10 mouse cellular contexts compared by ENCODE assay signal in the genomic region with DNA sequence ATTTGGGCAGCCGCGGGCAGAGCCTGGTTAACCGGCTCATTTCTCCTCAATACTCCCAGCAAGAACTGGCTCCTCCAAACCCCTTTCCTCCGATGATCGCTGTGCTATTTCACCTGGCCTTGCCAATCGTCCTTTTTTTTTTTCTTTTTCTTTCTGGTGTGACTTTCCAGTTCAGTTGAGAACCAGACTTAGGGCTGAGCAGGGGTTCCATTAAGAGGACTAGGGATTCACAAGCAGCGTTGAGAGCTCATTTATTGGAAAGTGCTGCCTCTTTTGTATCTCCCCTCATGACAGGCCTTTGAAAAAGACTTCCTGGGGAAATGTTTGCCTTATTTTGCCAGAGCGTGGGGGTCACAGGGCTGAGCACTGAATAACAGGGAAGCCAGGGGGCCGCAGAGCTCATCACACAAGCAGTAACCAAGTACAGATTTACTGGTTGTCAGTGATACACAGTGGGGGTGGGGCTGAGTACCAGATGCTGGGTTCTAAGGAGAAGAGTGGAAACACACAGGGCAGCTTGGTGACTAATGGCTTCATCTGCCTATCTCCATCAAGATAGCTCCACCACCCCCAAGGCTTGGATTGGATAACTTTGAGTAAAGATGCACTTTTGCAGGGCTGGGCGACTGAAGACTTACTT. TPM values are rescaled to one million over a fixed set of nuclear protein-coding genes. Genes with fewer than 3 reads are reported as not detected.
DNase-seq lines count a peak whose midpoint lies in the region; ATAC-seq and TF ChIP-seq lines count a peak whose summit lies in the region.
"Had no signal": no experiment of that assay in that cellular context is flagged by ENCODE, and none has a peak within 500 bp of the region (broad histone marks: within the 10 kb centered on the region; RNA-seq: fewer than 3 reads in every experiment).

No protein-coding gene starts in this region.

- no peak overlapping the region for H3K4me3 ChIP-seq in heart, embryonic 12.5 days
- peak overlapping the region; percentile 67 for H3K4me3 ChIP-seq in hindbrain, postnatal 0 days (ENCODE audit: low read length)
- H3K4me3 ChIP-seq in midbrain, postnatal 0 days (ENCODE audit: low read depth, low read length): peak overlapping the region; percentile 78
- H3K4me3 ChIP-seq: myocyte had no signal

- no peak overlapping the region for H3K9ac ChIP-seq in heart, embryonic 12.5 days
- peak overlapping the region; percentile 33 for H3K9ac ChIP-seq in hindbrain, postnatal 0 days (replicated peaks; ENCODE audit: low read length)
- H3K9ac ChIP-seq in midbrain, postnatal 0 days (replicated peaks; ENCODE audit: low read length, poor library complexity, severe bottlenecking): peak overlapping the region; percentile 77

- no peak for TF ChIP-seq CTCF in hindbrain, postnatal 0 days (IDR thresholded peaks at IDR 0.05; ENCODE audit: low read depth)
- TF ChIP-seq CTCF in midbrain, postnatal 0 days (IDR thresholded peaks at IDR 0.05): no peak

- 5% methylated on average over 10 of the region's 10 CpGs for WGBS in heart, embryonic 12.5 days
- 7% methylated on average over 10 of the region's 10 CpGs for WGBS in hindbrain, postnatal 0 days
- WGBS in midbrain, postnatal 0 days: 10% methylated on average over 10 of the region's 10 CpGs

- H3K27me3 ChIP-seq in heart, embryonic 12.5 days (replicated peaks): peaks cover 74% of the 10 kb centered on the region
- H3K27me3 ChIP-seq in hindbrain, postnatal 0 days (ENCODE audit: insufficient read depth, low read length): no peaks in the 10 kb centered on the region
- no peaks in the 10 kb centered on the region; the same call in 1 of the 2 replicates for H3K27me3 ChIP-seq in midbrain, postnatal 0 days (ENCODE audit: insufficient read depth, low read length)

- no peak overlapping the region for H3K27ac ChIP-seq in heart, embryonic 12.5 days (ENCODE audit: poor library complexity, severe bottlenecking)
- H3K27ac ChIP-seq in hindbrain, postnatal 0 days: no peak overlapping the region
- no peak overlapping the region for H3K27ac ChIP-seq in midbrain, postnatal 0 days (ENCODE audit: low read depth, low read length)

- ATAC-seq in heart, embryonic 12.5 days (ENCODE audit: insufficient number of reproducible peaks, low FRiP score): no peak
- ATAC-seq in hindbrain, postnatal 0 days: no peak
- ATAC-seq in midbrain, postnatal 0 days (ENCODE audit: low FRiP score): no peak

- H3K36me3 ChIP-seq in heart, embryonic 12.5 days: no peaks in the 10 kb centered on the region
- no peaks in the 10 kb centered on the region for H3K36me3 ChIP-seq in hindbrain, postnatal 0 days (ENCODE audit: insufficient read depth, low read length)
- H3K36me3 ChIP-seq in midbrain, postnatal 0 days (ENCODE audit: insufficient read depth, low read length): no peaks in the 10 kb centered on the region

- H3K4me1 ChIP-seq in heart, embryonic 12.5 days (replicated peaks): peaks cover 24% of the 10 kb centered on the region
- H3K4me1 ChIP-seq in hindbrain, postnatal 0 days (ENCODE audit: insufficient read depth, low read length): peaks cover 13% of the 10 kb centered on the region; the same call in 1 of the 2 replicates
- H3K4me1 ChIP-seq in midbrain, postnatal 0 days (ENCODE audit: insufficient read depth, low read length): peaks cover 6% of the 10 kb centered on the region; the same call in 1 of the 2 replicates

- H3K9me3 ChIP-seq in heart, embryonic 12.5 days (replicated peaks): peaks cover 9% of the 10 kb centered on the region
- H3K9me3 ChIP-seq in hindbrain, postnatal 0 days (ENCODE audit: low read length): no peaks in the 10 kb centered on the region
- H3K9me3 ChIP-seq in midbrain, postnatal 0 days (ENCODE audit: low read length): peaks cover 3% of the 10 kb centered on the region; the same call in 1 of the 2 replicates

- intact Hi-C loops in heart, postnatal 10 days (cut with DNase I): no loop called here

- no peak for DNase-seq in heart, postnatal 10 days
- DNase-seq in embryo, embryonic 9.5 days (ENCODE audit: extremely low spot score): peak; percentile 58
- peak; percentile 41 for DNase-seq in hindbrain, postnatal 0 days (ENCODE audit: low spot score)
- peak; percentile 42 for DNase-seq in midbrain, postnatal 0 days (ENCODE audit: low spot score)
- no peak for DNase-seq in spleen, postnatal 14 days (ENCODE audit: low spot score in 2 of 2)
- DNase-seq in gastrocnemius, adult 8-10 months (ENCODE audit: low spot score in 2 of 2): no peak
- DNase-seq in urinary bladder, adult 18-20 months (ENCODE audit: low spot score in 2 of 2): no peak
- DNase-seq: gastrocnemius, postnatal 14 days had no signal

- H3K4me2 ChIP-seq in heart, embryonic 12.5 days: peak overlapping the region; percentile 100; the same call in 1 of the 2 replicates
- H3K4me2 ChIP-seq in hindbrain, postnatal 0 days (ENCODE audit: low read depth, low read length): peak overlapping the region; percentile 97
- H3K4me2 ChIP-seq in midbrain, postnatal 0 days (ENCODE audit: low read depth, low read length, poor library complexity, severe bottlenecking): peak overlapping the region; percentile 97

RNA-seq across cellular contexts. Expression of gene Sorcs3, which starts 2.0 kb away (rescaled TPM):
- polyA plus RNA-seq in heart, embryonic 12.5 days (2016; fragmentation: Nextera tagmentation; extraction: Ambion mirVana): 0.46 TPM in 2 replicates
- under 1 TPM; 0.07 TPM for total RNA-seq in heart, postnatal 10 days (2021)
- total RNA-seq in hindbrain, postnatal 0 days (2014; rRNA removed): 19.7 and 20.7 TPM in 2 replicates
- polyA plus RNA-seq in hindbrain, postnatal 0 days (2015; fragmentation: Nextera tagmentation; extraction: Ambion mirVana): 11.5 and 12.2 TPM in 2 replicates
- total RNA-seq in midbrain, postnatal 0 days (2014; rRNA removed): 25.3 and 33.2 TPM in 2 replicates
- polyA plus RNA-seq in midbrain, postnatal 0 days (2015; fragmentation: Nextera tagmentation; extraction: Ambion mirVana): 16.4 and 18.3 TPM in 2 replicates
- not detected for total RNA-seq in gastrocnemius, adult 8-10 months (2022)
- total RNA-seq: gastrocnemius, postnatal 14 days had no signal
- polyA plus RNA-seq: myocyte had no signal

Comparison
In these comparisons a context has a peak if more than half of its experiments do, and no peak if none do; other contexts are left out.
1. DNase-seq: peak in embryo, embryonic 9.5 days (single experiment), hindbrain, postnatal 0 days (single experiment) and midbrain, postnatal 0 days (single experiment); none in heart, postnatal 10 days (0 of 2), spleen, postnatal 14 days (0 of 2), gastrocnemius, adult 8-10 months (0 of 2) and urinary bladder, adult 18-20 months (0 of 2).
2. RNA of gene Sorcs3, which starts 2.0 kb away (total RNA-seq): 25.3 to 33.2 TPM in midbrain, postnatal 0 days and 19.7 to 20.7 TPM in hindbrain, postnatal 0 days; 0.07 TPM in heart, postnatal 10 days and not detected in gastrocnemius, adult 8-10 months; every median in the first group is over 10 times any median in the second.
3. Peak in every context shown above with its lines, with median percentiles within 50 percentile points of each other: H3K4me2 ChIP-seq.